Mouse (Mus musculus) induced T-regulatory cell, adult 2 months (primary cell): ENCODE measurements around the gene Lyrm4.

ENCODE experiments used
- DNase-seq: peaks from one replicate; pipeline ENCODE4 v3.0.0-alpha.2; 2012; ENCODE audit warnings: low read depth

Lyrm4 gene

GRCm38 (mm10) chr13:36117143-36118014 lies at the start of gene Lyrm4, which contains the start of gene Fars2:
Lyrm4 (minus strand) TSS chr13:36117526.
Fars2 (plus strand) TSS chr13:36117412.
- DNase-seq, result peak; percentile 98

- DNase-seq, result no peak
These were observed 46.6 kb upstream of the Lyrm4 start for GRCm38 (mm10) chr13:36163898-36164297.

GRCm38 (mm10) chr13:36163411-36163810 lies 46.1 kb upstream of the Lyrm4 start:
- no peak for DNase-seq

- no peak for DNase-seq
These were observed 39.1 kb upstream of the Lyrm4 start for GRCm38 (mm10) chr13:36156340-36156931.

- DNase-seq, result no peak
These were observed 35.6 kb upstream of the Lyrm4 start for GRCm38 (mm10) chr13:36152728-36153498.

GRCm38 (mm10) chr13:36150272-36150671 lies 32.9 kb upstream of the Lyrm4 start:
- no peak for DNase-seq

GRCm38 (mm10) chr13:36149175-36149939 lies 32.0 kb upstream of the Lyrm4 start:
- DNase-seq, result no peak

GRCm38 (mm10) chr13:36145601-36146000 lies 28.3 kb upstream of the Lyrm4 start:
- DNase-seq, result peak; percentile 7

GRCm38 (mm10) chr13:36140247-36141016 lies 23.1 kb upstream of the Lyrm4 start:
- DNase-seq, result no peak

- DNase-seq, result no peak
These were observed 22.4 kb upstream of the Lyrm4 start for GRCm38 (mm10) chr13:36139703-36140102.

- DNase-seq, result no peak
These were observed 14.8 kb upstream of the Lyrm4 start for GRCm38 (mm10) chr13:36131992-36132649.

GRCm38 (mm10) chr13:36131401-36131800 lies 14.1 kb upstream of the Lyrm4 start:
- DNase-seq, result no peak

GRCm38 (mm10) chr13:36129360-36130054 lies 12.2 kb upstream of the Lyrm4 start:
- DNase-seq, result no peak

GRCm38 (mm10) chr13:36120606-36121005 lies 3.3 kb upstream of the Lyrm4 start:
- no peak for DNase-seq

GRCm38 (mm10) chr13:36119684-36120083 lies 2.4 kb upstream of the Lyrm4 start:
- DNase-seq, result no peak

GRCm38 (mm10) chr13:36116520-36117142 lies 695 bp downstream of the Lyrm4 start:
- DNase-seq, result peak; percentile 62

GRCm38 (mm10) chr13:36113181-36113580 lies 4.1 kb downstream of the Lyrm4 start:
- DNase-seq, result no peak

GRCm38 (mm10) chr13:36111331-36111730 lies 6.0 kb downstream of the Lyrm4 start:
- no peak for DNase-seq

GRCm38 (mm10) chr13:36108528-36108927 lies 8.8 kb downstream of the Lyrm4 start:
- no peak for DNase-seq
